Mouse (Mus musculus): ENCODE results near the gene Cfap74. TPM values are rescaled to one million over a fixed set of nuclear protein-coding genes. Genes with fewer than 3 reads are reported as not detected.

The Cfap74 gene
- total and polyA plus RNA-seq, 3 experiments: 0.39 to 1.0 TPM; not detected in 1

DNA sequence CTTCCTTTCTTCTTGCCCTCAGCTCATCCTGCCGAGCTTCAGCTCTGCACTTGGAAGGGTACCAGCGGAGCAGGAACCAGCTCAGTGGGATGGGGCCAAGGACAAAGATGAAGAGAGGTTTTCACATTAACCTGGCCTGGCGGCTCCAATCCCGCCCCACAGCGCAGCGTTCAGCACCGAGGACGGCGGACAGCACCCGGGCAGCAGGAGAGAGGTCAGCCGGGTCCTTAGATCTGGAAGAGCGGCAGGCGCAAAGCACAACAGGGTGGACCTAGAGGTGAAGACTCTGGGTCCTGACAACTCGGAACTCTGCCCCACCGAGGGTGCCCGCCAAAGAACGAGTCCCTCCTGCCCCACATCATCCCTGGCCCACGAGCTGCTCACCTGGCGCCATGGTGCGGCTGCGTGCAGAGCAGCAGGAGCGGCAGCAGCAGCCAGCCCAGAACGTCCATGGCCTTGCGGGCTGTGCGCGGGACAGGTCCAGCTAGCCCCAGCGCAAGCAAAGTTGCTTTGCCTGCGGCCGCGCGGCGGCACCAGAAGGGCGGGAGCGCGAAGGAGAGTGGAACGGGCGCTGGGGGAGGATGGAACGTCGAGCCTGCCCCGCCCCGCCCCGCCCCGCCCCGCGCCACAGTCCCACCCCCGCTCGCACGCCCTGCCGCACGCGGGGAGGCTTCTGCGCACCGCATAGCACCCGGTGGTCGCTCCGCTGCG, 11.3 kb upstream of the Cfap74 start, which contains the start of gene Gabrd:
TSS of gene Gabrd (minus strand) at position 602 of the 711 bp plus-strand sequence.
- TF ChIP-seq SIN3A (IDR thresholded peaks at IDR 0.05; ENCODE audit: low read length): no peak
- no peak for TF ChIP-seq POLR2AphosphoS5 (IDR thresholded peaks at IDR 0.05; ENCODE audit: borderline replicate concordance, low read depth, low read length)
- no peak for TF ChIP-seq GABPA (IDR thresholded peaks at IDR 0.05; ENCODE audit: low read depth, low read length)
- TF ChIP-seq BHLHE40 (IDR thresholded peaks at IDR 0.05; ENCODE audit: borderline replicate concordance, low read depth, low read length): no peak
- no peak for TF ChIP-seq ELF1 (IDR thresholded peaks at IDR 0.05; ENCODE audit: low read depth, low read length)
- no peak for TF ChIP-seq ZKSCAN1 (IDR thresholded peaks at IDR 0.05; ENCODE audit: low read depth, low read length)
- TF ChIP-seq EP300 (IDR thresholded peaks at IDR 0.05; ENCODE audit: low read depth in 1 of 2, low read length in 2 of 2): no peak
- no peaks in the 10 kb centered on the region for H3K79me2 ChIP-seq (ENCODE audit: control insufficient read depth, insufficient read depth, low read length, poor library complexity)
- DNase-seq (ENCODE audit: low read depth, low spot score): no peak
- H3K27ac ChIP-seq (ENCODE audit: control insufficient read depth, low read depth, low read length): no peak within 1 kb of the TSS
- no peaks in the 10 kb centered on the region for H3K4me1 ChIP-seq (ENCODE audit: control insufficient read depth in 1 of 2, insufficient read depth in 2 of 2, low read length in 2 of 2)
- H3K36me3 ChIP-seq (ENCODE audit: control insufficient read depth in 1 of 2, insufficient read depth in 2 of 2, low read length in 2 of 2): no peaks in the 10 kb centered on the region
- no peak within 1 kb of the TSS for H3K4me3 ChIP-seq (ENCODE audit: control insufficient read depth in 1 of 2, insufficient read depth in 1 of 2, low read depth in 2 of 2, low read length in 2 of 2)
- no peak within 1 kb of the TSS for H3K9ac ChIP-seq (ENCODE audit: control insufficient read depth, low read depth, low read length, poor library complexity, severe bottlenecking)
- H3K9me3 ChIP-seq (replicated peaks; ENCODE audit: insufficient read depth, low read length): no peaks in the 10 kb centered on the region
- H3K27me3 ChIP-seq (ENCODE audit: control insufficient read depth in 1 of 2, insufficient read depth in 2 of 2, low read length in 2 of 2): peaks cover 0 to 2% of the 10 kb centered on the region in 2 experiments; a peak in 1 of 4 replicates

DNA sequence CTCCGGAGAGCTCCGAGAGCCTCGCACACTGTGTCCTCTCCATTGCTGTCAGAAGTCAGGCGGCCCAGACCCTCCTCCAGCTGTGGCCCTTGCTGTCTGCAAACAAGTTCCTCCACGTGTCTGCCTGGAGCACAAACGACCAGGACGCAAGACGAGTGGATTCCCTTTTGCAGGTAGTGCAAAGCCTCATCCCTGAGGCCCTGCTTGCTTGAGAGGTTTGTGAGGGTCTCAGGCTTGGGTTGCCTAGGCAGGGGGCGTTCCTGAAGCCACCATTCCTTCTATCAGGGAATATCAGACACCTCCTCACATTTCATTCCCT, 10.8 kb upstream of the Cfap74 start:
- Histone ChIP-seq H3K9me3 (replicated peaks; ENCODE audit: insufficient read depth, low read length) (no peaks in the 10 kb centered on the region), H3K27me3 (ENCODE audit: control insufficient read depth in 1 of 2, insufficient read depth in 2 of 2, low read length in 2 of 2) (peaks cover 0 to 2% of the 10 kb centered on the region in 2 experiments; a peak in 1 of 4 replicates), H3K4me3 (ENCODE audit: control insufficient read depth in 1 of 2, insufficient read depth in 1 of 2, low read depth in 2 of 2, low read length in 2 of 2) (no peak overlapping the region), H3K4me1 (ENCODE audit: control insufficient read depth in 1 of 2, insufficient read depth in 2 of 2, low read length in 2 of 2) (no peaks in the 10 kb centered on the region), H3K27ac (ENCODE audit: control insufficient read depth, low read depth, low read length) (no peak overlapping the region), H3K36me3 (ENCODE audit: control insufficient read depth in 1 of 2, insufficient read depth in 2 of 2, low read length in 2 of 2) (no peaks in the 10 kb centered on the region), H3K9ac (ENCODE audit: control insufficient read depth, low read depth, low read length, poor library complexity, severe bottlenecking) (no peak overlapping the region), H3K79me2 (ENCODE audit: control insufficient read depth, insufficient read depth, low read length, poor library complexity) (no peaks in the 10 kb centered on the region)
- no peak for DNase-seq (ENCODE audit: low read depth, low spot score)
- TF ChIP-seq ELF1 (IDR thresholded peaks at IDR 0.05; ENCODE audit: low read depth, low read length) (no peak), CTCF (IDR thresholded peaks at IDR 0.05 in 2 of 3, conservative IDR thresholded peaks at IDR 0.05 in 1 of 3; ENCODE audit: control insufficient read depth in 1 of 3, insufficient read depth in 1 of 3, low read depth in 2 of 3, low read length in 3 of 3, poor library complexity in 1 of 3, severe bottlenecking in 1 of 3) (no peak), MEF2A (IDR thresholded peaks at IDR 0.05; ENCODE audit: extremely low read depth, insufficient replicate concordance, low read depth, low read length, poor library complexity, severe bottlenecking) (no peak), SMC3 (IDR thresholded peaks at IDR 0.05; ENCODE audit: low read depth, low read length) (no peak), MAX (IDR thresholded peaks at IDR 0.05; ENCODE audit: low read length) (no peak), MXI1 (IDR thresholded peaks at IDR 0.05; ENCODE audit: low read depth, low read length) (no peak), RCOR1 (IDR thresholded peaks at IDR 0.05; ENCODE audit: low read depth, low read length) (no peak)

DNA sequence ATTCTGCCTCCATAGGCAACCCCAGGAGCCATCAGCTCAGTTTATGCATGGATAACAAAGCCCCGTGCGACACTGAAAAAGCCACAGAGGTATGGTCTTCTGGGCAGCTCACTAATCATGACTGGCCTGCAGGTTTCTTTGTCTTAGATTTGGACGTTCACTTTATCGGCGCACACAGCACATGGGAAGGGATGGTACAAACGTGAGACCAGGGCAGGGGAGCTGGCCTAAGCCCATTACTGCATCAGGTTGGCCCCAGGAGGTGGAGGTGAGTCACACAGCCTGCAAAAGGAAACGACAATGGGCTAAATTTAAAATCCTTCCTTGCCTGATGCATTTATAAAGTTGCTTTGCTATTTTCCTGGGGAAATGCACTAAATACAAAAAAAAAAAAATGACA, 7.9 kb upstream of the Cfap74 start:
- no peaks in the 10 kb centered on the region for H3K4me1 ChIP-seq (ENCODE audit: control insufficient read depth in 1 of 2, insufficient read depth in 2 of 2, low read length in 2 of 2)
- no peak overlapping the region for H3K27ac ChIP-seq (ENCODE audit: control insufficient read depth, low read depth, low read length)
- H3K4me3 ChIP-seq (ENCODE audit: control insufficient read depth in 1 of 2, insufficient read depth in 1 of 2, low read depth in 2 of 2, low read length in 2 of 2): no peak overlapping the region
- no peak for DNase-seq (ENCODE audit: low read depth, low spot score)
- no peaks in the 10 kb centered on the region for H3K36me3 ChIP-seq (ENCODE audit: control insufficient read depth in 1 of 2, insufficient read depth in 2 of 2, low read length in 2 of 2)
- no peaks in the 10 kb centered on the region for H3K79me2 ChIP-seq (ENCODE audit: control insufficient read depth, insufficient read depth, low read length, poor library complexity)
- no peaks in the 10 kb centered on the region for H3K9me3 ChIP-seq (replicated peaks; ENCODE audit: insufficient read depth, low read length)
- TF ChIP-seq ZKSCAN1 (IDR thresholded peaks at IDR 0.05; ENCODE audit: low read depth, low read length) (no peak), MEF2A (IDR thresholded peaks at IDR 0.05; ENCODE audit: extremely low read depth, insufficient replicate concordance, low read depth, low read length, poor library complexity, severe bottlenecking) (no peak), MYB (IDR thresholded peaks at IDR 0.05; ENCODE audit: low read depth, low read length) (no peak), SMC3 (IDR thresholded peaks at IDR 0.05; ENCODE audit: low read depth, low read length) (no peak), MAZ (IDR thresholded peaks at IDR 0.05; ENCODE audit: low read depth, low read length) (no peak), JUND (IDR thresholded peaks at IDR 0.05; ENCODE audit: low read depth, low read length) (no peak), UBTF (IDR thresholded peaks at IDR 0.05; ENCODE audit: borderline replicate concordance, insufficient read depth, low read depth, low read length) (no peak)
- no peak overlapping the region for H3K9ac ChIP-seq (ENCODE audit: control insufficient read depth, low read depth, low read length, poor library complexity, severe bottlenecking)
- no peaks in the 10 kb centered on the region for H3K27me3 ChIP-seq (ENCODE audit: control insufficient read depth in 1 of 2, insufficient read depth in 2 of 2, low read length in 2 of 2)
